Mouse (Mus musculus) neural tube, embryonic 12.5 days (tissue): Measurements from ENCODE around the gene Dtnb. TPM values are rescaled to one million over a fixed set of nuclear protein-coding genes. Genes with fewer than 3 reads are reported as not detected.

Experiments
- ATAC-seq: fragments of 200-750 bp; cut with Nextera tagmentation; 2 replicates; pipeline ENCODE4 v1.8.0; 2017; ENCODE audit warnings: low read depth, mild to moderate bottlenecking, moderate TSS enrichment, moderate library complexity; ENCODE audit not compliant: low FRiP score
- H3K27ac ChIP-seq: fragments of 300-500 bp; sonication (generic); 2 replicates; pipeline ENCODE4 v1.5.1; 2016
- H3K27me3 ChIP-seq: fragments of 300-500 bp; sonication (generic); replicated peaks from 2 replicates; pipeline ENCODE4 v1.6.1; 2016; ENCODE audit warnings: mild to moderate bottlenecking
- H3K36me3 ChIP-seq: fragments of 300-500 bp; sonication (generic); 2 replicates; pipeline ENCODE4 v1.6.1; 2016; ENCODE audit warnings: mild to moderate bottlenecking
- H3K4me1 ChIP-seq: fragments of 300-500 bp; sonication (generic); 2 replicates; pipeline ENCODE4 v1.6.1; 2016
- H3K4me2 ChIP-seq: fragments of 300-500 bp; sonication (generic); replicated peaks from 2 replicates; pipeline ENCODE4 v1.6.1; 2016; ENCODE audit warnings: mild to moderate bottlenecking
- H3K4me3 ChIP-seq: fragments of 300-500 bp; sonication (generic); 2 replicates; pipeline ENCODE4 v1.5.1; 2016
- H3K9ac ChIP-seq: fragments of 300-500 bp; sonication (generic); 2 replicates; pipeline ENCODE4 v1.6.1; 2016; ENCODE audit warnings: mild to moderate bottlenecking
- H3K9me3 ChIP-seq: fragments of 300-500 bp; sonication (generic); 2 replicates; pipeline ENCODE4 v1.6.1; 2016; ENCODE audit warnings: mild to moderate bottlenecking
- WGBS: fragments of 180-500 bp; shearing (Covaris S2); methylation state at CpG from one replicate; pipeline ENCODE4 v1.1.7; 2016; 5-methylcytosine and 5-hydroxymethylcytosine counted together
- microRNA-seq: library from miRNA; unstranded; fragments of <30 nt; microRNA quantifications from one replicate; pipeline ENCODE4, GENCODE M21; 2017
- polyA plus RNA-seq: library from polyadenylated mRNA; unstranded; fragments of >200 nt; fragmentation: Nextera tagmentation; extraction: Ambion mirVana; gene quantifications from 2 replicates; pipeline ENCODE4 v1.2.1, GENCODE M21; 2016

Dtnb gene
- polyA plus RNA-seq, 1 experiment from 2014 or later = 45.0 TPM

DNA sequence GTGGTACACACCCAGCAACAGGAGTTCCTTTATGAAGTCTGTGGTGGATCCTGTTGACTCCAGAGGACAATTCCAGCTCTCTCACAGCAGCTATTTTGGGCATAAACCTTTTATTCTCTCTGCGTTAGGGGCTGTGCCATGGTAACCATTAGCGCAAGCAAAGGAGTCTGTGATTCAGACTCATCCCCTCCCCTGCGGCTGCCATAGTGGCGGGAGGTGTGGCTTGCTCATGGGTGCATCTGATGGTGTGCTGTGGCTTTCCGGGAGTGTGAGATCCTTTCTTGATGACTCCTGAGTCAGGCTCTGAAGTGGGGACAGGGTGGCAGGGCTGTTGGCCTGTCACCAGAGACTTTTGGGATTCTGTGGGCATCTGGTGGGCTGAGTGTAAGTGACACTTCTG is 251.2 kb downstream of the Dtnb start:
- no peak overlapping the region for H3K27ac ChIP-seq
- peaks cover 22% of the 10 kb centered on the region for H3K4me1 ChIP-seq
- no peaks in the 10 kb centered on the region for H3K9me3 ChIP-seq
- 51% methylated on average over 5 of the region's 5 CpGs for WGBS
- no peak overlapping the region for H3K4me2 ChIP-seq
- H3K9ac ChIP-seq = no peak overlapping the region
- ATAC-seq = no peak
- H3K27me3 ChIP-seq = no peaks in the 10 kb centered on the region
- H3K36me3 ChIP-seq = no peaks in the 10 kb centered on the region
- H3K4me3 ChIP-seq = no peak overlapping the region

DNA sequence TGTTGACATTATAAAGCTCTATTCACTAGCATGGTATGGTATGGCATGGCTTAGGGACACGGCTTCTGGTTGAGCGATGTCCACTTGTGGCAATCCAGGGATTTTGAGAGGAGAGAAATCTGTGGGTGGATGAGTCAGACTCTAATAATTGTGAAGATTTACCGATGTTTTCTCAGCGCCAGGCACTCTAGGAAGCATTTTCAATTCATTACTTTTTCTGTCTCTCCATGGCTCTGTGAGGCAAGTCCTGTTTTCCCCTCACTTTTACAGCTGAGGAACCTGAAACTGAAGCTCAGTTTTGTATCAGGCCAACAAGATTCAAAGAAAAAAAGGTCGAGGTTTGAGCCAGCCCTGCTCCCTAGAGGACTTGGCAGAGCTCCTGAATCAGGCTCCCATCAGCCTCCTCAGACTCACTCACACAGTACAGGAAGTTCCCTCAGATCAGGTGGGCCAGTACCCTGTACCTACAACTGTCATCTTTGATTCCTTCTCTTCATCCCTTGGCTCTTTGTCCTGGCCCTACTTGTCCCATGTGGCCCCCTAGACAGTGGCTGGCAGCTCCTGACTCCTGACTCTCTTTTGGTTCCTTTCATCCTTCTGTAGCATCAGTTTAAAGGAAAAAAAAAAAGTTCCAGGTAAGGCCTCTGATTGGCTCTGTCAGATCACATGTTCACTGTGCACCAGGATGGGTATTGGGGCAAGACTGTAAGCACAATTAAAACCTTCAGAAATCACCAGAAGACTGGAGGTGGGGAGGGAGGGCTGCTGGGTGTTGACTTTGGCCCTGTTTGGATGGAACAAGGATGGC is 252.9 kb downstream of the Dtnb start:
- H3K4me2 ChIP-seq = no peak overlapping the region
- no peaks in the 10 kb centered on the region for H3K27me3 ChIP-seq
- no peak overlapping the region for H3K27ac ChIP-seq
- H3K4me3 ChIP-seq = no peak overlapping the region
- no peak overlapping the region for H3K9ac ChIP-seq
- no peaks in the 10 kb centered on the region for H3K36me3 ChIP-seq
- H3K4me1 ChIP-seq = peaks cover 15% of the 10 kb centered on the region
- no peak for ATAC-seq
- 82% methylated on average over 5 of the region's 5 CpGs for WGBS
- H3K9me3 ChIP-seq = no peaks in the 10 kb centered on the region

DNA sequence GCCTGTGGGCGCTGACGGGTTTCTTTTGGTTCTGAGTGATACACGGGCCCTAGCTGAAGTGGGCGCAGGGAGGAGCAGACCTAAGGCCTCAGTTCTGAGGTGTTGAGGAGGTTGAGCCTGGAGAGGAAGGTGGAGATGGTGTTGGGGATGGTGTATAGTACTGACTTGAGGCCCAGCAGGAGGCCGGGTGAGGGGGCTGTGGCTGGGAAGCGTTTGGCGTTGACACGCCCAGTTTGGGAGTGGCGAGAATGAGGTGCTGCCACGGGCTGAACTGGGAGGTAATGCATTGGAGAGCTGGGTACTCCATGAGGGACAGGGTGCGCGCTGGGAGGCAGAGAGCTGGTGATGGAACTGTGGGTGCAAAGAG is 253.5 kb downstream of the Dtnb start:
- Histone ChIP-seq H3K27me3 (no peaks in the 10 kb centered on the region), H3K4me1 (peaks cover 14% of the 10 kb centered on the region), H3K4me3 (no peak overlapping the region), H3K4me2 (no peak overlapping the region), H3K9ac (no peak overlapping the region), H3K9me3 (no peaks in the 10 kb centered on the region), H3K27ac (no peak overlapping the region), H3K36me3 (no peaks in the 10 kb centered on the region)
- no peak for ATAC-seq
- 52% methylated on average over 12 of the region's 12 CpGs for WGBS

DNA sequence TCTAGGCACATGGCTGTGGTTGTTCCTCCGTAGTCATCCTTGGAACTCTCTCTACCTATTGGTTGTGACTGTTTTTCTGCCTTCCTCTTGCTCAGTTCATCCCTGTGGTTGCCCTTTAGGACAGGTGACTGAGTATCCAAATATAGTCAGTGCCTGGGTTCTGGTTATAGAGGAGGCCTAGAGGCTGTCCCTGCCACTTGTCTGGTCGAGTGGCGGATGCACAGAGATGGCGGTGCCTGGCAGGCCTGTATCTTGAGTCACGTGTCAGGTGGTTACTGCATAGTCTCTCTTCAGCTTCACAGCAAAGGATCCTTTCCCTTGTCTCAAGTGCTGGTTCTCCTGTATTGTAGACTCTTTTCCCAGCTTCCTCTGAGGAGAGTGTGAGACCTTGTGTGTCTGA is 255.6 kb downstream of the Dtnb start:
- Histone ChIP-seq H3K4me2 (no peak overlapping the region), H3K27ac (no peak overlapping the region), H3K4me1 (peaks cover 20% of the 10 kb centered on the region), H3K36me3 (no peaks in the 10 kb centered on the region), H3K9ac (no peak overlapping the region), H3K27me3 (no peaks in the 10 kb centered on the region), H3K9me3 (no peaks in the 10 kb centered on the region), H3K4me3 (no peak overlapping the region)
- 87% methylated on average over 5 of the region's 5 CpGs for WGBS
- no peak for ATAC-seq

Small RNAs within 50 kb of the gene (microRNA-seq; reads per million reads assigned to microRNA genes)
- gene Gm26050 = not detected

Other genes starting within 250 kb of the Dtnb start
- gene Kif3c, start 207.2 kb upstream of the Dtnb start, polyA plus RNA-seq = 59.5 and 66.3 TPM in 2 replicates
- 16.0 and 16.8 TPM in 2 replicates for gene Asxl2, start 145.5 kb upstream of the Dtnb start, polyA plus RNA-seq
- 146 and 175 TPM in 2 replicates for gene Dnmt3a, start 233.6 kb downstream of the Dtnb start, polyA plus RNA-seq